Mouse (Mus musculus) heart, postnatal 4 days (tissue): Measurements from ENCODE around the gene Brd7. TPM values are rescaled to one million over a fixed set of nuclear protein-coding genes. Genes with fewer than 3 reads are reported as not detected.

Source experiments
- DNase-seq: peaks from one replicate; pipeline ENCODE4 v3.0.0; 2021
- total RNA-seq, 2 experiments: library from RNA; stranded (reverse); gene quantifications; 2 replicates each; pipeline ENCODE4 v1.2.3; 2021

Gene Brd7
- total RNA-seq, 2 experiments from 2014 or later, result 73.4 to 87.1 TPM

GRCm38 (mm10) chr8:88357226-88357933 lies 4.6 kb downstream of the Brd7 start:
- DNase-seq, result no peak

GRCm38 (mm10) chr8:88349046-88349445 lies 12.9 kb downstream of the Brd7 start:
- no peak for DNase-seq

DNA sequence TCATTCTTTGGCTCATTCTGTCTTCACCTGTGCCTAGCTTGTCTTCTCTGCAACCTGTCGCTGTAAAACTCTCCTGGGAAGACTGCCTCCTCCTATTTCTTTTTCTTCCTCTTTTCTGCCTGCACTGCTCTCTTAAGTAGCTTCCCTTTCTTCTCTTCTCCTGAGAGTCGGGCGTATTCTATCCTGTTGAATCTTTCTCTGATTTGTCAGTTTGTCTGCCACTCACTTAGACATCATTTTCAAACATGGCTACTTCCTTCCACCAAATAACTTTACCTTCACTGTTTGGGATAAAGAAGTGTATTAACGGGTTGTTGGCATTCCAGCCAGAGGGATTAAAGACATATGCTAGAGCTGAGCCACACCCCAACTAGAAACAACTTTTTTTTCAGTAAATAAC lies 20.0 kb downstream of the Brd7 start:
- DNase-seq, result no peak

- no peak for DNase-seq
Observed at GRCm38 (mm10) chr8:88339887-88340695, 21.9 kb downstream of the Brd7 start.

- DNase-seq, result no peak
Observed at GRCm38 (mm10) chr8:88339221-88339620, 22.8 kb downstream of the Brd7 start.

- DNase-seq, result no peak
Observed at GRCm38 (mm10) chr8:88334975-88335374, 27.0 kb downstream of the Brd7 start.

GRCm38 (mm10) chr8:88334384-88334783 lies 27.6 kb downstream of the Brd7 start:
- peak; percentile 25 for DNase-seq

- no peak for DNase-seq
Observed at GRCm38 (mm10) chr8:88330816-88331215, 31.2 kb downstream of the Brd7 start.

DNA sequence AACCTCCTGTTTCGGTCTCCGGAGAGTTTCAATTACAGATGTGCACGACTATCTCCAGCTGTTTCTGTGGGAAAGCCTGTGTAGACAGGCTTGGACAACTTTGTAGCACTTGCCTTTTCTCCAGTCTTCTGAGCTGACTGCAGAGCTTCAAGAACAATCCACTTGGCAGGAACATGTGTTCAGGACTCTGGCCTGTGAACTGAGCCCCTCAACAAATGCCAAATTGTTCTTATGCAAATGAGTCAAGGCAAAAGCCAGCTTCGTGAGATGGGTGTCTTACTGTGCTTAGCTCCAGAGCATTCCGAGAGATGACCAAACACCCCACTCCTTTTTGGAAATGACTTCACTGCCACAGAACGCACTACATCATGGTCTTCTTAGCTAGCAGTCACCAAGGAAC lies 33.3 kb downstream of the Brd7 start:
- peak; percentile 15 for DNase-seq

GRCm38 (mm10) chr8:88326328-88326727 lies 35.7 kb downstream of the Brd7 start:
- DNase-seq, result peak; percentile 3

GRCm38 (mm10) chr8:88325795-88326194 lies 36.2 kb downstream of the Brd7 start:
- peak; percentile 3 for DNase-seq

- no peak for DNase-seq
Observed at GRCm38 (mm10) chr8:88325251-88325650, 36.7 kb downstream of the Brd7 start.

DNA sequence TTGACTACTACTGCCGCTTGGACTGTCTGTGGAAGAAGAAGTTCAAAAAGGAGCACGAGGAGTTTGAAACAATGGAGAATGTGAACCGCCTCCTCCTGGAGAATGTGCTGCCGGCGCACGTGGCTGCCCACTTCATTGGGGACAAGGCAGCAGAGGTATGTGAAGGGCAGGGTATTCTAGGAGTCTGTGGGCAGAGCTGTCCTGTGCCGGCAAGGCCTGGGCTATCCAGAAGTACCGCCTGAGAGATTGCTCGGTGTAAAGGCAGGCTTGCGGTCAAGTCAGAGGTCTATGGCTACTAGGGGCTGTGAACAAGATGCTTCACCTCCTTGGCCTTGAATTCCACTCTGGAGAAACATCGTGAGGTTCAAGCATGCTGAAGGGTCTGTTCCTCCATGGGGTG lies 37.2 kb downstream of the Brd7 start:
- DNase-seq, result peak; percentile 3

GRCm38 (mm10) chr8:88323523-88323922 lies 38.5 kb downstream of the Brd7 start:
- DNase-seq, result no peak

- DNase-seq, result no peak
Observed at GRCm38 (mm10) chr8:88321387-88321786, 40.6 kb downstream of the Brd7 start.

GRCm38 (mm10) chr8:88320134-88320533 lies 41.9 kb downstream of the Brd7 start:
- DNase-seq, result no peak

DNA sequence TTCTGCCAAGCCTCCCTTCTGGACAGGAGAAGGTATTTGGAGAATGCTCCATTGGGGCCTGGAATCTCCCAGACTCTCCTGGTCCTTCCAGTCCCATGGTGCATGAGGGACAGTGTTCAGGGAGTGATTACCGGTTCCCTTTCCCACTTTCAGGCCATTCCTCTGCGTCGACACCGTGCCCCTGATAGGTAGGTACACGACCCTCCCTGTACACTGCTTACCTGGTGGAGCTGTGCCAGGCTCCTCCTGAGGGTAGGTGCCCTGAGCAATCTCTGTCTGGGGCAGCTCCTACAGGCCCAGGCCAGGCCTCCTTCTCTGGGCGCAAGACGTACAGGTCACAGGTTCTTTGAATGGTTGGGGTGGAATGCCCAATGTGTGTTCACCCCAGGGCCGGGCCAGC lies 43.8 kb downstream of the Brd7 start:
- no peak for DNase-seq

DNA sequence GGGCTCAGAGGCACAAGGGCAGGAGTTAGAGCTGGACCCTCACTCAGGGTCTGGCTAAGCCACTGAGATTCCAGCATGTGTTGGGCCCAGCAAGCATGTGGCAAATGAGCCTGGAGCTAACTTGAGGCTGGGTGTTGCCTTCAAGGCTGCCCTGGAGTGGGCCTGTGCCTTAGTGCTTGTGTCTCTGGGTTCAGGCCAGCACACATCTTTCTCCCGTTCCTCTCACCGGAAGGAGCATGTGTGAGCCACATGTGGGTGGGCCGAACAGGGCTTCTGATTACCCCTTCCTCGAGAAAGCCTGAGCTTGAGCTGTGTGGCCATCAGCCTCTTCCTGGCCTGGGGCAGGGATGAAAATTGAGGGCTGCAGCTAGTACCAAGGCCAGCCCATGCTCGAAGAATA lies 44.7 kb downstream of the Brd7 start:
- no peak for DNase-seq

DNA sequence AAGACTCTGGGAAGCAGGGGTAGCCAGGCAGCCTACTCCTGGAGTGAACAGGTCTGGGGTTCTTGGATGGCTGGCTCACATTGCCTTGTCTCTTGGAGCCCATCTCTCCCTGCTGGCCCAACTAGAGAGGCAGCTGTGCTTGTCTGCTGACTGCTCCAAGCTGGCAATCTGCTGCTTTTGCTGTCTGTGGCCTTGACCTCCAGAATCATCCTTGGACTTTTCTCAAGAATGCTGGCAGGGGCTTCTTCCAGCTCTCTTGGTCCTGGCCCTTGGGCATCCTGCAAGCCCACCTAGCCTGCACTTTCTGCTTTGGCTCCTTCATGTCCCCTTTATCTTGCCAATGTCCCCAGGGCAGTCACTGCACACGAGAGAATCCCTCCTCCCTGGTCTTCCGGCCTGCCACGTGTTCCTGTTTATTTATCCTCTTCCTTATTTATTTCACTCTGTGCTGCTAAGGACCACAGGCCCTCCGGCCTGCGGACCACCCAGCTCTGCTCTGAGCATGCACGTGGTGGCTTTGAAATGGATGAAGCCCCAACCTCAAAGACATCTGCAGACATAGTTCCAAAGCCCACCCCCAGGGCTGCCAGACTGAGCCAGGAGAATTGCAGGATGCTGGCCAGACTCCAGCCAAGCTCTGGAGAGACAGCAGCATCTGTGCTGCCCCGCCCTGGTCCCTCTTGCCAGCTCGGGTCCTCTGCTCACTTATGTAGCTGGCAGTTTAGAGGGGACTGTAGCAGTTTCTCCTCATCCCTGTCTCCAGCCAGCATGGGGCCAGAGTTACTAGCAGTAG lies 45.7 kb downstream of the Brd7 start:
- peak; percentile 67 for DNase-seq

DNA sequence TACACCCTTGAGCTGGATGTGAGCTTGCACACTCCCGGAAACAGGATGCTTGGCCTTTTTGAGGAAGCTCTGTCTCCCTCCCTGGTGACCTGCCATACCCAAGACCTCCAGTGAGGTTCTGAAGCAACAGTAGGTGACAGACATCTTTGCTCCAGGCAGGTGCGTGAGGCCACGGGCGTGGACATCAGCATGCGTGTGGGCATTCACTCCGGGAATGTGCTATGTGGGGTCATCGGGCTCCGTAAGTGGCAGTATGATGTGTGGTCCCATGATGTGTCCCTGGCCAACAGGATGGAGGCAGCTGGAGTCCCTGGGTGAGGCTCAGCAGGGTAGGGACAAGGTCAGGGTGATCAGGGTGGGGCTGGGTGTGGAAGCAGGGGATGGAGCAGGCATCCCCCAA lies 46.7 kb downstream of the Brd7 start:
- no peak for DNase-seq

DNA sequence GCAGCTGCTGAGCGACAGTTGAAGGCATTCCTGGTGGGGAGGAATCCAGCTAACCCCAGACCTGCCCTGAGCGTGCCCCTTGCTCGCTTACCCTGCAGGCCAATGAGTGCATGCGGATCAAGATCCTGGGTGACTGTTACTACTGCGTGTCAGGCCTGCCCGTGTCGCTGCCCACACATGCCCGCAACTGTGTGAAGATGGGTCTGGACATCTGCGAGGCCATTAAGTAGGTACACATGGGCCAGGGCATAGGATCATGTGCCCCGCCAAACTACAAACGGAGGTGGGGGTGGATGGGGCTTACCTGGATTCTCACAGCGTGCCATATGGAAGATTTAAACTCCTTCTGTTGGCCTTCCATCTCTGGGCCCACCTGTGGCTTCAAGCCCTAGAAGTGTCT lies 48.0 kb downstream of the Brd7 start:
- no peak for DNase-seq

- DNase-seq, result peak; percentile 67
Observed at GRCm38 (mm10) chr8:88312966-88313365, 49.0 kb downstream of the Brd7 start.

DNA sequence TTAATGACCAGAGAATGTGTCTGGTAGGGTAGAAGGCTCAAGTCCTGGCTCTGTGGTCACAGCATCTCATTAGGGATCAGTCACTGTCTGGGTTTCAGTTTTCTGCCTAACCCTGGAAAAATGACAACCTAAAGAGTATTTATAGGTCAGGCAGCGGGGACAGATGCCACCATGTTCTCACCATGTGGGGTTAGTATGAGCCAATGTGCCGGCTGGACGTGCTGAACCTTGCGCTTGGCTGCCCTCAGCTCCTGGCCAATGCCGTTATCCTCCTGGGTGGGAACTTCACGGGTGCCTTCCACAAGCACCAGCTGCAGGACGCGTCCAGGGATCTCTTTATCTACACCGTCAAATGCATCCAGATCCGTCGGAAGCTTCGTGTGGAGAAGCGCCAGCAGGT lies 51.7 kb downstream of the Brd7 start:
- DNase-seq, result no peak
